8 mouse cellular contexts compared by ENCODE assay signal in genomic region chr1:176213645-176214221, GRCm38 (mm10).
DNase-seq lines count a peak whose midpoint lies in the region; ATAC-seq lines count a peak whose summit lies in the region.

No protein-coding gene starts in this region.

- DNase-seq in frontal cortex, postnatal 25 days (ENCODE audit: low spot score in 2 of 2): no peak
- DNase-seq in right cerebral cortex, postnatal 14 days: peak; percentile 15
- no peak for DNase-seq in right cerebral cortex, postnatal 36 days (ENCODE audit: low spot score in 2 of 2)
- DNase-seq in heart, postnatal 14 days: peak; percentile 6 to 17
- DNase-seq in lung, postnatal 14 days: peak; percentile 7
- DNase-seq in thymus, postnatal 25 days: no peak

- peak; percentile 35; the same call in 1 of the 2 replicates for ATAC-seq in frontal cortex, adult (ENCODE audit: low TSS enrichment)
- ATAC-seq in granulocyte monocyte progenitor cell, adult 5-6 weeks (replicated peaks; ENCODE audit: poor library complexity, severe bottlenecking): no peak

- intact Hi-C loops in heart, postnatal 14 days (cut with DNase I): no loop called here

Comparison
In these comparisons a context has a peak if more than half of its experiments do, and no peak if none do; other contexts are left out.
1. DNase-seq: peak in right cerebral cortex, postnatal 14 days (single experiment), heart, postnatal 14 days (2 of 2) and lung, postnatal 14 days (single experiment); none in frontal cortex, postnatal 25 days (0 of 2), right cerebral cortex, postnatal 36 days (0 of 2) and thymus, postnatal 25 days (single experiment).